Mouse (Mus musculus) colon, adult 2 months (tissue): ENCODE measurements around the gene Ubr7. TPM values are rescaled to one million over a fixed set of nuclear protein-coding genes. Genes with fewer than 3 reads are reported as not detected.

Experiments
- polyA plus RNA-seq: library from polyadenylated mRNA; depleted of rRNA; stranded (reverse); fragments of >200 nt; gene quantifications from 2 replicates; pipeline ENCODE4 v1.2.3, GENCODE M21; 2012; rRNA removed

Gene Ubr7
- 9.5 and 9.7 TPM in 2 replicates for polyA plus RNA-seq

DNA sequence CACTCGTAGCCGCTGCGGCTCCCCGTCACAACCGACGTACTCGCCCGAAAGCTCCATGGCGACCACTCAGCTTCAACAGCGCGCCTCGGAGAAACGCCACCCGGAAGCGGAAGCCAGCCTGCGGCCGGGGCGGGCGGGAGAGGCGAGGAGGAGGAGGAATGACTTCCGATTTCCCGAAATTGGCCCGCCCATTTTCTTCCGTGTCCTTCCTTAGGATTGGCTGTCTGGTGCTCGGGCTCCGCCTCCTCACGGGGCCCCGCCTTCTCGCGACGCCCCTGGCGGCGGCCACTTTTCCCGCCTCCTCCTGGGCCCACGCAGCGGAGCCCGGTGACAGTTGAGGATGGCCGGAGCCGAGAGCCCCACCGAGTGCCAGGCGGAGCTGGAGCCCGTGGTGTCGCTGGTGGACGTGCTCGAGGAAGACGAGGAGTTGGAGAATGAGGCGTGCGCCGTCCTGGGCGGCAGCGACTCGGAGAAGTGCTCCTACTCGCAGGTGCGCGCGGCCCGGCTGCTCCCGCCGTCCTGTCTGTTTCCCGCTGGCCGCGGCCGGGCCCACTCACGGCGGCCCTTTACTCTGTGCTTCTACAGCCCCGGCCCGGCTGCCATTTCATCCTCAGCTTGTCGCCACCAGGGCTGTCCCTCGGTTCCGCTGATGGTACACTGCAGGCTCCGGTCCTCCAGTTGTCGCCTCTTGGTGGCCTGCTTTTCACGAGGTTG, at the start of gene Ubr7, which contains the start of the genes Gm28051 and Gon7:
Gene Ubr7 (plus strand): TSS at position 279 of the 714 bp plus-strand sequence.
Gene Gm28051 (minus strand): TSS at position 77 of the 714 bp plus-strand sequence.
Gene Gon7 (minus strand): TSS at position 115 of the 714 bp plus-strand sequence.

DNA sequence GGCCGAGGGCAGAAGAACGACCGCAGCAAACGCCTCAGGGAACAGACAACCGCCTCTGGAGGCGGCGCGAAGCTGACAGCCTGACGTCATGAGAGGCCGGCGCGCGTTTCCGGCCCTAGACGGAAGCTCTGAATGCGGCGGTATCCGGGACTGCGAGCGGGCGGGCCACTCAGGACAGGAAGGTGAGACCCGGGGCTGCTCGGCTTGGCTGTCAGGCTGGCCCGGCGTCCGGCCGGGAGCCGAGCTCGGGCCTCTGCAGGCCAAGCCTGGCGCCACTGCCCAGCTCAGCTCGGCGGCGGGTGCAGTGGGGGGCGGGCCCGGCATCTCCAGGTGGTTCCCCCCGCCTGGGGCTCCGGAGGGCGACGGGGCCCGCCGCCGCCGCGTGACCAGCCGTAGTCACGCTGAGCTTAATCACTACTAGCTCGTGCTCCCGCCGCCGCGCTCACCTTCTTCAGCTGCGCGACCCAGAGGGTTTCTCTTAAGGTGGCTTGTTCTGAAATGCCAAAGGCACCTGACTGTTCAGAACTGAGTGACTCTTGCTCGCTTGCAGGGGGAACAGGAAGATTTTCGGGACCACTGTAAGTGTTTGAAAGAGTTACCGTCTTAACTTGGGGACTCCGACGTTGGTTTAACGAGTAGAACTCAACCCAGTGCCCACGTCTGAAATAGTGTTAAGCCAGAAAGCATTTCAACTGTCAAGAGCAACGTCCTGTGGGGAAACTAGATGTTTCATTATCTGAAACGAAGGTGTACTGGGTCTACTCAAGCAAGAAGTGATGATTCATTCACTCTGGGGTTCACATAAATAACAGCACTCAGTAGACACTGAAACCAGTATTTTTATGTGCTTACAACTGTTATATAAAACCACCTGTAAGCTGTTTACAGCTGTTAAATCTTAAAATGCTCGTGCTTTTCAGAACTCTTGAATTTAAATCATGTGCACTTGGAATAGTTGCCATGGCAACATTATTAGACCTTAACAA, 13.9 kb upstream of the Ubr7 start, which contains the start of the genes Moap1 and Tmem251:
Gene Moap1 (minus strand): TSS at position 73 of the 986 bp plus-strand sequence.
Gene Tmem251 (plus strand): TSS at position 174 of the 986 bp plus-strand sequence.

DNA sequence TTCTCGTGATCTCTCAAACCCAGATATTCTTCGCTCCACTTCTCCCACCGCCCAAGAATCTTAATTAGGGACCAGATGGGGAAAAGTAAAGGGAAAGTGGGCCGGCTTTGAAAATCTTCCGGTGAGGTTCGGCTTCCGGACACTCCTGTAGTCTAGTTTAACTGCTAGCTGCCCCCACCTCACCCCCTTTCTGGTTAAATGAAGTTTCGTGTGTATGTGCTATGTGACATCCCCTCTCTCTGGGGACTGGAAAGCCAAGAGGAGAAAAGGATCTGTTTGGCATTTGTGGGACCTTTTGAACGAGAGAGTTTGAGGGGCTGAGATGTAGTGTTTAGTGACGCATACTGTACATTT, 613 bp downstream of the Ubr7 start, which contains the start of gene Gm20604:
Gene Gm20604 (minus strand): TSS at position 270 of the 354 bp plus-strand sequence.

Other genes with a start within 250 kb of the Ubr7 start
- gene Chga, start 203.0 kb upstream of the Ubr7 start, polyA plus RNA-seq, result 133 and 160 TPM in 2 replicates
- gene Itpk1, start 53.0 kb upstream of the Ubr7 start, polyA plus RNA-seq, result 149 and 151 TPM in 2 replicates
- 0.41 and 1.4 TPM in 2 replicates for gene Moap1, start 14.3 kb upstream of the Ubr7 start, polyA plus RNA-seq
- 1.7 and 1.9 TPM in 2 replicates for gene Tmem251, start 14.2 kb upstream of the Ubr7 start, polyA plus RNA-seq
- not detected in 2 replicates for gene Gm28051, start 202 bp upstream of the Ubr7 start, polyA plus RNA-seq
- gene Gon7, start 164 bp upstream of the Ubr7 start, polyA plus RNA-seq, result 21.5 and 28.7 TPM in 2 replicates
- gene Gm20604, start 705 bp downstream of the Ubr7 start, polyA plus RNA-seq, result 2.1 and 2.3 TPM in 2 replicates
- gene Btbd7, start 120.5 kb downstream of the Ubr7 start, polyA plus RNA-seq, result 13.0 and 13.8 TPM in 2 replicates
- not detected in 2 replicates for gene Cox8c, start 141.3 kb downstream of the Ubr7 start, polyA plus RNA-seq
- 0.82 and 0.94 TPM in 2 replicates for gene Unc79, start 190.9 kb downstream of the Ubr7 start, polyA plus RNA-seq